Mouse (Mus musculus): ENCODE data around the gene Qrich2.

DNA sequence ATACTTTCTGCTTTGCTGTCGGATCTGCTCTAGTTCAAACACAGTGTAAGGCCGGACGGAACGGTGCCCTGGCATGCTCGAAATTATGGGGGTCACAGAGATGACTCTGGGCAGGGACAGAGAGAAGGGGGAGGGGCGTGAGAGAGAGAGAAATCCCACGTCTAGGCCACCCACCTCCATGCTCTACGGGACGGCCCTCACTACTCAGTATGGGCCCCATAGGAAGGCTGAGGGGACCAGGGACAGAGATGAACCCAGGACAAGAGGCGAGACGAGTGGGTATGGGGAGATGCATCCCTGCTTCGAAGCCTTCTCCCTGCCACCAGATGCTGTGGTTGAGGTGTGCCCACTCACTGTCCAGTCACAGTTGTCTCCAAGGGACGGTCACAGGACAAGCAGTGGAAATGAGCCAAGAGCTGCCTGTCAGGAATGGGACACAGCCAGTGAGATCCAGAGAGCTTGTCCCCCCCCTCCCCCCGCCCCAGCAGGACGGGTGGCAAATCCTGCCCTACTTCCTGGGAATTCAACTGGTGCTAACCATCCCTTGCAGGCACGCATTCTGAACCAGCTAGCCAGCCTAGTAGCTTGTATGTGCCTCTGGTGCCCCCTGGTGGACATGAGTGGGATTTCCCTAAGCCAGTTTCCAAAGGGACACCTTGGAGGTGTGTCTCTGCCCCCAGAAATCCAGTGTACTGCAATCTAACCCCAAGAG is 20.3 kb downstream of the Qrich2 start:
- TF ChIP-seq CTCF (IDR thresholded peaks at IDR 0.05; ENCODE audit: low read depth): peak; percentile 99
- TF ChIP-seq EP300 (optimal IDR thresholded peaks at IDR 0.05): no peak

All from stomach, postnatal 0 days (tissue).